Mouse (Mus musculus) CH12.LX (cell line): ENCODE results near the gene Ptprm.

Experiments
- CTCF ChIP-seq, 2 experiments: IDR thresholded peaks in 1 of 2; conservative IDR thresholded peaks in 1 of 2; 2 replicates each; pipeline ENCODE4 v1.5.1; 2011 to 2012; ENCODE audit warnings: low read depth in 2 of 2, low read length in 2 of 2, improper control_type of control experiment in 1 of 2, inconsistent platforms in 1 of 2, mild to moderate bottlenecking in 1 of 2, moderate library complexity in 1 of 2
- E2F4 ChIP-seq: IDR thresholded peaks from 2 replicates; pipeline ENCODE4 v1.6.1; 2011; ENCODE audit warnings: low read depth, low read length, improper control_type of control experiment; ENCODE audit not compliant: insufficient replicate concordance
- NELFE ChIP-seq: IDR thresholded peaks from 2 replicates; pipeline ENCODE4 v1.6.1; 2011; ENCODE audit warnings: low read depth, low read length, improper control_type of control experiment
- POLR2A ChIP-seq: IDR thresholded peaks from 2 replicates; pipeline ENCODE4 v1.6.1; 2011; ENCODE audit warnings: low read depth, mild to moderate bottlenecking, improper control_type of control experiment, low read length
- RAD21 ChIP-seq: IDR thresholded peaks from 2 replicates; pipeline ENCODE4 v1.6.1; 2011; ENCODE audit warnings: low read depth, mild to moderate bottlenecking, low read length, improper control_type of control experiment, moderate library complexity
- SIN3A ChIP-seq: IDR thresholded peaks from 2 replicates; pipeline ENCODE4 v1.6.1; 2012; ENCODE audit warnings: low read length, improper control_type of control experiment, inconsistent platforms
- TBP ChIP-seq: conservative IDR thresholded peaks from 2 replicates; pipeline ENCODE4 v1.6.1; 2011; ENCODE audit warnings: low read depth, low read length, improper control_type of control experiment
- ZNF384 ChIP-seq: IDR thresholded peaks from 2 replicates; pipeline ENCODE4 v1.6.1; 2012; ENCODE audit warnings: low read depth, low read length, improper control_type of control experiment, inconsistent platforms

- TF ChIP-seq TBP (no peak), E2F4 (no peak), CTCF (conservative IDR thresholded peaks at IDR 0.05 in 1 of 2, IDR thresholded peaks at IDR 0.05 in 1 of 2; ENCODE audit: low read depth in 2 of 2, low read length in 2 of 2) (no peak), RAD21 (no peak), SIN3A (no peak), POLR2A (no peak), NELFE (no peak), ZNF384 (no peak)
Observed at GRCm38 (mm10) chr17:67087585-67087984, 266.7 kb downstream of the Ptprm start.
